Mouse (Mus musculus) forebrain, embryonic 11.5 days (tissue): ENCODE data around the gene Slc1a2. TPM values are rescaled to one million over a fixed set of nuclear protein-coding genes. Genes with fewer than 3 reads are reported as not detected.

ENCODE experiments used
- ATAC-seq: fragments of 200-750 bp; cut with Nextera tagmentation; replicated peaks from 2 replicates; pipeline ENCODE4 v1.8.0; 2017; ENCODE audit warnings: moderate TSS enrichment; ENCODE audit not compliant: low FRiP score
- DNase-seq: peaks from one replicate; pipeline ENCODE4 v3.0.0-alpha.2; 2017; ENCODE audit warnings: low spot score
- H3K27ac ChIP-seq: fragments of 300-500 bp; sonication (generic); 2 replicates; pipeline ENCODE4 v1.5.1; 2014; ENCODE audit warnings: low read depth, low read length
- H3K27me3 ChIP-seq: fragments of 300-500 bp; sonication (generic); 2 replicates; pipeline ENCODE4 v1.6.1; 2014; ENCODE audit warnings: mild to moderate bottlenecking, low read length, mixed read lengths; ENCODE audit not compliant: control insufficient read depth, insufficient read depth
- H3K36me3 ChIP-seq: fragments of 300-500 bp; sonication (generic); 2 replicates; pipeline ENCODE4 v1.6.1; 2014; ENCODE audit warnings: mild to moderate bottlenecking, low read length, moderate library complexity, mixed read lengths; ENCODE audit not compliant: control insufficient read depth, insufficient read depth
- H3K4me1 ChIP-seq: fragments of 300-500 bp; sonication (generic); replicated peaks from 2 replicates; pipeline ENCODE4 v1.6.1; 2014; ENCODE audit warnings: low read length, mixed read lengths; ENCODE audit not compliant: control insufficient read depth, insufficient read depth
- H3K4me2 ChIP-seq: fragments of 300-500 bp; sonication (generic); 2 replicates; pipeline ENCODE4 v1.6.1; 2014; ENCODE audit warnings: low read depth, mild to moderate bottlenecking, low read length, moderate library complexity, mixed read lengths; ENCODE audit not compliant: severe bottlenecking
- H3K4me3 ChIP-seq: fragments of 300-500 bp; sonication (generic); 2 replicates; pipeline ENCODE4 v1.5.1; 2014; ENCODE audit warnings: low read depth, low read length
- H3K9ac ChIP-seq: fragments of 300-500 bp; sonication (generic); 2 replicates; pipeline ENCODE4 v1.6.1; 2014; ENCODE audit warnings: low read length
- H3K9me3 ChIP-seq: fragments of 300-500 bp; sonication (generic); 2 replicates; pipeline ENCODE4 v1.6.1; 2016; ENCODE audit warnings: low read length, mixed read lengths; ENCODE audit not compliant: control insufficient read depth
- WGBS: fragments of 180-500 bp; shearing (Covaris S2); extraction: QIAGEN DNeasy Blood & Tissue Kit; methylation state at CpG from one replicate; pipeline ENCODE4 v1.1.7; 2014; 5-methylcytosine and 5-hydroxymethylcytosine counted together
- polyA plus RNA-seq: library from polyadenylated mRNA; unstranded; fragments of >200 nt; fragmentation: Nextera tagmentation; extraction: Ambion mirVana; gene quantifications from 2 replicates; pipeline ENCODE4 v1.2.1, GENCODE M21; 2014

Gene Slc1a2
- polyA plus RNA-seq, 1 experiment from 2014 or later, result 7.7 TPM

GRCm38 (mm10) chr2:102694750-102695149 lies 36.3 kb downstream of the Slc1a2 start:
- no peak for DNase-seq
- no peak overlapping the region for H3K9ac ChIP-seq
- WGBS, result 83% methylated on average over 4 of the region's 4 CpGs
- H3K4me3 ChIP-seq, result no peak overlapping the region
- no peaks in the 10 kb centered on the region for H3K9me3 ChIP-seq
- no peak overlapping the region for H3K27ac ChIP-seq
- H3K4me2 ChIP-seq, result no peak overlapping the region
- H3K4me1 ChIP-seq, result no peaks in the 10 kb centered on the region
- no peaks in the 10 kb centered on the region for H3K27me3 ChIP-seq
- H3K36me3 ChIP-seq, result no peaks in the 10 kb centered on the region
- no peak for ATAC-seq

GRCm38 (mm10) chr2:102695541-102695940 lies 37.1 kb downstream of the Slc1a2 start:
- H3K9me3 ChIP-seq, result no peaks in the 10 kb centered on the region
- H3K36me3 ChIP-seq, result no peaks in the 10 kb centered on the region
- no peak overlapping the region for H3K4me2 ChIP-seq
- no peaks in the 10 kb centered on the region for H3K27me3 ChIP-seq
- DNase-seq, result no peak
- ATAC-seq, result no peak
- no peak overlapping the region for H3K27ac ChIP-seq
- no peak overlapping the region for H3K9ac ChIP-seq
- H3K4me1 ChIP-seq, result no peaks in the 10 kb centered on the region
- H3K4me3 ChIP-seq, result no peak overlapping the region

- 78% methylated on average over 2 of the region's 2 CpGs for WGBS
- no peak overlapping the region for H3K9ac ChIP-seq
- H3K27me3 ChIP-seq, result no peaks in the 10 kb centered on the region
- ATAC-seq (no peak), DNase-seq (no peak)
- H3K4me1 ChIP-seq, result no peaks in the 10 kb centered on the region
- H3K27ac ChIP-seq, result no peak overlapping the region
- H3K4me2 ChIP-seq, result no peak overlapping the region
- no peak overlapping the region for H3K4me3 ChIP-seq
- no peaks in the 10 kb centered on the region for H3K9me3 ChIP-seq
- no peaks in the 10 kb centered on the region for H3K36me3 ChIP-seq
These were observed 39.3 kb downstream of the Slc1a2 start for GRCm38 (mm10) chr2:102697732-102698131.

GRCm38 (mm10) chr2:102699921-102700320 lies 41.5 kb downstream of the Slc1a2 start:
- no peak overlapping the region for H3K4me3 ChIP-seq
- no peaks in the 10 kb centered on the region for H3K27me3 ChIP-seq
- DNase-seq (no peak), ATAC-seq (no peak)
- H3K4me2 ChIP-seq, result no peak overlapping the region
- no peak overlapping the region for H3K27ac ChIP-seq
- no peaks in the 10 kb centered on the region for H3K4me1 ChIP-seq
- H3K9ac ChIP-seq, result no peak overlapping the region
- H3K9me3 ChIP-seq, result no peaks in the 10 kb centered on the region
- WGBS, result 89% methylated on average over 7 of the region's 7 CpGs
- no peaks in the 10 kb centered on the region for H3K36me3 ChIP-seq

GRCm38 (mm10) chr2:102700695-102701094 lies 42.2 kb downstream of the Slc1a2 start:
- no peak overlapping the region for H3K9ac ChIP-seq
- H3K27ac ChIP-seq, result no peak overlapping the region
- no peaks in the 10 kb centered on the region for H3K9me3 ChIP-seq
- no peaks in the 10 kb centered on the region for H3K36me3 ChIP-seq
- ATAC-seq (no peak), DNase-seq (no peak)
- H3K4me2 ChIP-seq, result no peak overlapping the region
- H3K4me1 ChIP-seq, result no peaks in the 10 kb centered on the region
- no peak overlapping the region for H3K4me3 ChIP-seq
- 90% methylated on average over 2 of the region's 2 CpGs for WGBS
- no peaks in the 10 kb centered on the region for H3K27me3 ChIP-seq

GRCm38 (mm10) chr2:102701382-102701781 lies 42.9 kb downstream of the Slc1a2 start:
- H3K36me3 ChIP-seq, result no peaks in the 10 kb centered on the region
- no peak overlapping the region for H3K27ac ChIP-seq
- no peak overlapping the region for H3K4me2 ChIP-seq
- DNase-seq, result no peak
- H3K9ac ChIP-seq, result no peak overlapping the region
- H3K27me3 ChIP-seq, result no peaks in the 10 kb centered on the region
- WGBS, result 79% methylated on average over 3 of the region's 3 CpGs
- ATAC-seq, result no peak
- H3K4me3 ChIP-seq, result no peak overlapping the region
- H3K4me1 ChIP-seq, result no peaks in the 10 kb centered on the region
- H3K9me3 ChIP-seq, result no peaks in the 10 kb centered on the region

GRCm38 (mm10) chr2:102703556-102703955 lies 45.1 kb downstream of the Slc1a2 start:
- 82% methylated on average over 3 of the region's 3 CpGs for WGBS
- no peak for DNase-seq
- Histone ChIP-seq H3K9me3 (no peaks in the 10 kb centered on the region), H3K9ac (no peak overlapping the region), H3K4me3 (no peak overlapping the region), H3K4me1 (no peaks in the 10 kb centered on the region), H3K4me2 (no peak overlapping the region), H3K36me3 (no peaks in the 10 kb centered on the region), H3K27me3 (no peaks in the 10 kb centered on the region), H3K27ac (no peak overlapping the region)
- ATAC-seq, result no peak

- H3K4me1 ChIP-seq, result no peaks in the 10 kb centered on the region
- H3K27ac ChIP-seq, result no peak overlapping the region
- no peak overlapping the region for H3K4me2 ChIP-seq
- H3K4me3 ChIP-seq, result no peak overlapping the region
- H3K27me3 ChIP-seq, result no peaks in the 10 kb centered on the region
- DNase-seq, result no peak
- H3K36me3 ChIP-seq, result no peaks in the 10 kb centered on the region
- H3K9me3 ChIP-seq, result no peaks in the 10 kb centered on the region
- WGBS, result 79% methylated on average over 1 of the region's 1 CpGs
- H3K9ac ChIP-seq, result no peak overlapping the region
- ATAC-seq, result no peak
These were observed 46.3 kb downstream of the Slc1a2 start for GRCm38 (mm10) chr2:102704781-102705180.

- Histone ChIP-seq H3K9ac (no peak overlapping the region), H3K36me3 (no peaks in the 10 kb centered on the region), H3K27ac (no peak overlapping the region), H3K9me3 (no peaks in the 10 kb centered on the region), H3K4me1 (no peaks in the 10 kb centered on the region), H3K27me3 (no peaks in the 10 kb centered on the region), H3K4me2 (no peak overlapping the region), H3K4me3 (no peak overlapping the region)
- WGBS, result 90% methylated on average over 5 of the region's 5 CpGs
- ATAC-seq, result no peak
- no peak for DNase-seq
These were observed 53.1 kb downstream of the Slc1a2 start for GRCm38 (mm10) chr2:102711511-102711910.
